Mouse (Mus musculus) erythroblast, embryonic 14.5 days (primary cell): ENCODE measurements around the gene Klhl32.

Experiments used
- GATA1 ChIP-seq: IDR thresholded peaks from 2 replicates; pipeline ENCODE4 v1.6.1; 2012; ENCODE audit warnings: low read length, inconsistent platforms, mixed read lengths
- TAL1 ChIP-seq: IDR thresholded peaks from 3 replicates; pipeline ENCODE4 v1.6.1; 2012; ENCODE audit warnings: low read length, inconsistent platforms, mixed read lengths

GRCm38 (mm10) chr4:24670007-24670406 lies 180.9 kb downstream of the Klhl32 start:
- TF ChIP-seq TAL1 (no peak), GATA1 (no peak)
